Mouse (Mus musculus) CH12.LX (cell line): ENCODE data around the gene Acrbp.

ENCODE experiments used
- JUND ChIP-seq: conservative IDR thresholded peaks from 2 replicates; pipeline ENCODE4 v1.6.1; 2011; ENCODE audit warnings: low read depth, low read length, improper control_type of control experiment
- MEF2A ChIP-seq: IDR thresholded peaks from 2 replicates; pipeline ENCODE4 v1.6.1; 2014; ENCODE audit warnings: low read depth, mild to moderate bottlenecking, inconsistent platforms, low read length, improper control_type of control experiment, borderline replicate concordance
- POLR2A ChIP-seq: IDR thresholded peaks from 2 replicates; pipeline ENCODE4 v1.6.1; 2011; ENCODE audit warnings: low read depth, mild to moderate bottlenecking, improper control_type of control experiment, low read length
- SMC3 ChIP-seq: IDR thresholded peaks from 2 replicates; pipeline ENCODE4 v1.6.1; 2011; ENCODE audit warnings: low read depth, low read length, improper control_type of control experiment
- UBTF ChIP-seq: IDR thresholded peaks from 2 replicates; pipeline ENCODE4 v1.6.1; 2012; ENCODE audit warnings: low read depth, mild to moderate bottlenecking, inconsistent platforms, low read length, improper control_type of control experiment, moderate library complexity
- USF1 ChIP-seq: IDR thresholded peaks from 2 replicates; pipeline ENCODE4 v1.6.1; 2014; ENCODE audit warnings: low read depth, mild to moderate bottlenecking, inconsistent platforms, low read length, improper control_type of control experiment
- ZKSCAN1 ChIP-seq: IDR thresholded peaks from 2 replicates; pipeline ENCODE4 v1.6.1; 2012; ENCODE audit warnings: low read depth, inconsistent platforms, low read length, improper control_type of control experiment, borderline replicate concordance
- ZNF384 ChIP-seq: IDR thresholded peaks from 2 replicates; pipeline ENCODE4 v1.6.1; 2012; ENCODE audit warnings: low read depth, low read length, improper control_type of control experiment, inconsistent platforms

DNA sequence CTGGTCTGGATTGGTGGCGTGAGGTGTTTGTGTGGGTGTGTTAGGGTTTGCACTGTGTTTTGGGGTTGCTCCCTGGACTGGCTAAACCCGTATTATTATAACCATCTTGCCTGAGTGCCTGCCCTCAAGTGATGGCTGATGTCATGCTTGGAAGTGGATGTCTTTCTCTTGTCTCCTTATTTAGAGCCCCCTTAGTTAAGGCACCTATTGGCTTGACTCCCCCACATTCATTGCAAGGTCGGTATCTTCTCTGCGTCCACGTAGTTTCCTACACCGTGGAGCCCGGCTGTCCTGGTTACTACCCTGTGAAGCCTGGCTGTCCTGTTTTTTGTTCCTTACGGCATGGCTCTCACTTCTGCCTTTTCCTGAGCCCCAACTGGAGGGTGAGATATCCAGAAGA lies 48.5 kb downstream of the Acrbp start:
- TF ChIP-seq MEF2A: no peak
- no peak for TF ChIP-seq ZNF384
- TF ChIP-seq JUND: no peak
- TF ChIP-seq POLR2A: no peak
- TF ChIP-seq USF1: no peak
- no peak for TF ChIP-seq SMC3
- TF ChIP-seq UBTF: no peak
- TF ChIP-seq ZKSCAN1: no peak
